Mouse (Mus musculus): ENCODE measurements around the gene Olfr95.

DNA sequence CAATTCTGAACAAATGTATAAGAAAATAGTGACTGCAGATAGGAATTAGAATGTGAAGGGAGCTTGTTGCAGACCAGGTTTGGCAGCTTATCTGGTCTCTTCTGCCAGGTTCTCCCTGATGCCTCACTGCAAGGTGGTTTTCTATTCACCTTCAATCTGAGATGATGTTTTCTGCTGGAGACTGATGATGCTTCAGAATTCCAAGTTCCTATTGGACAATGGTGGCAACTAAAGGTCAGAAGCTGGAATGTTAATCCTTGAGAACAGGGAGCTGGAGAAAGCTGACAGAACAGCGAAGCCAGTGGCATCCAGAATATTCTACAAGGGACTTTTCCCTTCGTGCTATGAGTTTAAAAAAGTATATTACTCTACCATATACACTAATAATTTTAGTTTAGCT, 22.2 kb downstream of the Olfr95 start:
- TF ChIP-seq CTCF (IDR thresholded peaks at IDR 0.05; ENCODE audit: low read depth), result no peak
- no peak for TF ChIP-seq EP300 (IDR thresholded peaks at IDR 0.05; ENCODE audit: low read depth)

Data from liver, embryonic 14.5 days (tissue).